Mouse (Mus musculus): ENCODE data around the gene 2700097O09Rik.
A peak's percentile ranks its signal among the peaks of the same experiment; 100 is the strongest.
"Not testable (repeated sequence)": the region's sequence is repeated elsewhere in the genome, so short reads cannot be mapped to it uniquely, and the experiment has no call there.

The 2700097O09Rik gene

GRCm38 (mm10) chr12:55079726-55080600 lies at the start of gene 2700097O09Rik, which contains the start of gene Srp54a:
TSS of gene 2700097O09Rik (minus strand) at chr12:55080110.
TSS of gene Srp54a (plus strand) at chr12:55080262.
- DNase-seq (ENCODE audit: low read depth, low spot score), result peak; percentile 94

- not testable (repeated sequence) for DNase-seq (ENCODE audit: low read depth, low spot score)
These were observed 44.8 kb upstream of the 2700097O09Rik start for GRCm38 (mm10) chr12:55124731-55125130.

GRCm38 (mm10) chr12:55124242-55124641 lies 44.3 kb upstream of the 2700097O09Rik start, which contains the start of gene Fam177a:
TSS of gene Fam177a (plus strand) at chr12:55124469.
- DNase-seq (ENCODE audit: low read depth, low spot score), result not testable (repeated sequence)

GRCm38 (mm10) chr12:55112616-55113015 lies 32.7 kb upstream of the 2700097O09Rik start:
- DNase-seq (ENCODE audit: low read depth, low spot score), result not testable (repeated sequence)

- DNase-seq (ENCODE audit: low read depth, low spot score), result not testable (repeated sequence)
These were observed 12.2 kb upstream of the 2700097O09Rik start for GRCm38 (mm10) chr12:55092127-55092526.

GRCm38 (mm10) chr12:55080601-55080942 lies 662 bp upstream of the 2700097O09Rik start:
- DNase-seq (ENCODE audit: low read depth, low spot score), result not testable (repeated sequence)

- DNase-seq (ENCODE audit: low read depth, low spot score), result peak; percentile 60
These were observed 1.2 kb downstream of the 2700097O09Rik start for GRCm38 (mm10) chr12:55078706-55079105.

- no peak for DNase-seq (ENCODE audit: low read depth, low spot score)
These were observed 4.6 kb downstream of the 2700097O09Rik start for GRCm38 (mm10) chr12:55075296-55075695.

- DNase-seq (ENCODE audit: low read depth, low spot score), result no peak
These were observed 6.2 kb downstream of the 2700097O09Rik start for GRCm38 (mm10) chr12:55073686-55074085.

- DNase-seq (ENCODE audit: low read depth, low spot score), result no peak
These were observed 7.4 kb downstream of the 2700097O09Rik start for GRCm38 (mm10) chr12:55072495-55072894.

- DNase-seq (ENCODE audit: low read depth, low spot score), result no peak
These were observed 17.8 kb downstream of the 2700097O09Rik start for GRCm38 (mm10) chr12:55062141-55062540.

- DNase-seq (ENCODE audit: low read depth, low spot score), result no peak
These were observed 18.9 kb downstream of the 2700097O09Rik start for GRCm38 (mm10) chr12:55061006-55061405.

GRCm38 (mm10) chr12:55060212-55060898 lies 19.6 kb downstream of the 2700097O09Rik start:
- no peak for DNase-seq (ENCODE audit: low read depth, low spot score)

GRCm38 (mm10) chr12:55059812-55060211 lies 20.1 kb downstream of the 2700097O09Rik start:
- no peak for DNase-seq (ENCODE audit: low read depth, low spot score)

- no peak for DNase-seq (ENCODE audit: low read depth, low spot score)
These were observed 20.9 kb downstream of the 2700097O09Rik start for GRCm38 (mm10) chr12:55058865-55059615.

- DNase-seq (ENCODE audit: low read depth, low spot score), result no peak
These were observed 23.2 kb downstream of the 2700097O09Rik start for GRCm38 (mm10) chr12:55056703-55057102.

- no peak for DNase-seq (ENCODE audit: low read depth, low spot score)
These were observed 25.2 kb downstream of the 2700097O09Rik start for GRCm38 (mm10) chr12:55054551-55055241.

- DNase-seq (ENCODE audit: low read depth, low spot score), result no peak
These were observed 26.6 kb downstream of the 2700097O09Rik start for GRCm38 (mm10) chr12:55053267-55053666.

GRCm38 (mm10) chr12:55051210-55052173 lies 28.4 kb downstream of the 2700097O09Rik start:
- no peak for DNase-seq (ENCODE audit: low read depth, low spot score)
